Mouse (Mus musculus) Muller cell, postnatal 12 days (primary cell): ENCODE data around the gene Ppp2r5d.

ENCODE experiments used
- DNase-seq: peaks from one replicate; pipeline ENCODE4 v3.0.0-alpha.2; 2015; ENCODE audit errors: inconsistent ontology term

Ppp2r5d gene

DNA sequence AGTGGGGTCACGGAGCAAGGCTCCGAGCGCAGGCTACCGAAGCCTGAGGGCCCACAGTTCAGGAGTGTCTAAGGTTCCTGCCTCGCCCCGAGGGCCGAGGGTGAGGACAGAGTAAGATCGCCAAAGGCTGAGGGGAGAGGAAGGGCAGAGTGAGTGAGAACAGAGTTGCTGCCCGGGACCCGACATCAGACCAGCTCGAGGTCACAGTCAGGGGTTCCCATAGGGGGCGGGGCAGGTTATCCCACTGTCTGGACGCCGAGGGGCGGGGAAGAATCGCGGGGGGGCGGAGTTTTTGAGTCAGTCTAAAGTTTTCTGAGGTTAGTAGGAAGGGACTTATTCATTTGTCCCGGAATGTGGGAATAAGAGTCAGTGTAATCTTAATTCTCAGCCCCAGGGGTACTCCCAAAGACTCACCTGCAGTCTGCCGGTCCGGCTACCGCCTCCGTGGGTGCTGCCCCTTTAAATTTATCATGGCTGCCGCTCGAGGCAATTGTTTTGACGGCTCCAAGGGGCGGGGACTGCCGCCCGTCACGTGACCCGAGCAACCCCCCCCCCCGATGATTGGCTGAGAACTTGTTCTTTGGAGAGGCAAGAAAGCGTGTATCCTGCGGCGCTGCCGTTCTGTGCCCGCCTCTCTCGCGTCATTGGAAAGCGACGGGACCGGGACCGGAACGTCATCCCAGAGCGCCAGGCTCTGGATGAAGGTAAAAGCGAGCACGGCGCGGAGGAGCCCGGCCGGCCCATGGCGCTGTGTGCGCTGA, 59.2 kb downstream of the Ppp2r5d start, which contains the start of the genes Klc4 and Mrpl2:
Gene Klc4 (minus strand): TSS at position 462 of the 761 bp plus-strand sequence.
Gene Mrpl2 (plus strand): TSS at position 669 of the 761 bp plus-strand sequence.
- DNase-seq: peak; percentile 99

DNA sequence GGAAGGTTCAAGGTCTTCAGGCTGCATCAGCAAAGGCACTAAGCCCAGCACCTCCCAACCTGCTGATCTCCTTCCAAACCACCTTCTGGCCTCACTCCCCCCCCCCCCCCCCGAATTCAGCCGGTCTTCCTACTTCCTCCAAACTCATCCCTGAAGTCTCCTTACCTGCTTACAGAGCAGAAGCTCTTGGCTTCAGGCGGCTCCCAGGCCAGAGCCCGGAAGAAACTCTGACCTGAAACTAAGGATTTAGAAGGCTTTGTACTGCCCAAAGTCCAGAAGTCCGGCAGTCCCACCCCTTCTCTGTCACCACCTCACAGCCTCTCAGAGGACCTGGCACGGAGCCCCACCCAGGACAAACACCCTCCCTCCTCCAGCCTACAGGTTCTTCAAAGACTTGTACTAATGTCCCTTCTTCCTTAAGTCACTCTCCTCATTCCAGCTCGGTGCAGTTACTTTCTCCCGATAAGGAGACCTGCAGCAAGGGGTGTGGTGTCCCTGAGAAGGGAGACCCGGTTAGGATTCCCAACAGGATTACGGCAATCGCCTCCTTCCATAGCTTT, 59.9 kb downstream of the Ppp2r5d start:
- DNase-seq: peak; percentile 73

DNA sequence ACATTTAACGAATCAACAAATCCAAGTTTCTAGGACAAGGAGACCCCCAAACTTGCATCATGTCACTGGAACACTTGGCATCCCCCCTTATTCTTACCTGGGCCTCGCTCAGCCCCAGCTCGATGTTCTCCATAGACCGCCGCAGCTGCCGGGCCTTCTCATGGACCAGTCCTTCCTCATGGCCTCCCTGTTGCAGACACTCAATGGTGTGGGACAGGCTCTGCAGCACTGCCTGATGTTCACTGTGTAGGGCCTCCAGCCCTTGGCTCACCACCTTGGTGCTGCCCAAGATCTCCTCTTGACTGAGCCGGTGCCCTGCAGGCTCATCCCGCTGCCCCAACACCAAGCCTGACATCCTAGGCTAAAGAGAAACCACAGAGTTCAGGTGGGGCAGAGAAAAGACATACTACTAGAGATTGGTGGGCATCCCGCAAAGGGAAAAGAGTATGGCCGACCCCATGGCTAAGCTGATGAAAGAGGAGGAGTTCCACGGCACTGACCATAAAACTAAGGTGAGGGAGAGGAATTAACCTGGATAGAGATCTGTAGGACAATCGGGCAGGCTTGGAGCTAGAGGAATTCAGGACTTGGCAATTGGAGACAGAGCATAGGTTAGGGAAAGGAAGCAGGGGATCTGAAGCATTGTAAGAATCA, 60.6 kb downstream of the Ppp2r5d start:
- DNase-seq: no peak

DNA sequence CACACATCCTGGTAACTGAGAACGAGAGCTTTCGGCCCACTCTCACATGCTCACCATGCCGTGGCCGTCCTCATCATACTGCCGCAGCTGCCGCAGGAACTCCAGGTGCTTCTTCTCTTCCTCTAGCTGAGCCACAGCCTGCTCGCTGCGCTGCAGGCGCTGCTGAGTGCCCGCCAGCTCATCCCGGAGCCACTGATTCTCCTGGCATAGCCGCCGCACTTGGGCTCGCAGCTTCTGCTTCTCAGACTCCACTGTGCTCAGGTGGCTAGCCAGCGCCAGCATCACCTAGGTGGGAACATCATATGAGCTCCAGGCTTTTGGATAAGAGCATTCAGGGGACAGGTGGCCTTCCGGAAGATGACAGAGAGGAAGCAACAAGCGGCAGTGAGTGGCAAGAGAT, 62.9 kb downstream of the Ppp2r5d start:
- no peak for DNase-seq

DNA sequence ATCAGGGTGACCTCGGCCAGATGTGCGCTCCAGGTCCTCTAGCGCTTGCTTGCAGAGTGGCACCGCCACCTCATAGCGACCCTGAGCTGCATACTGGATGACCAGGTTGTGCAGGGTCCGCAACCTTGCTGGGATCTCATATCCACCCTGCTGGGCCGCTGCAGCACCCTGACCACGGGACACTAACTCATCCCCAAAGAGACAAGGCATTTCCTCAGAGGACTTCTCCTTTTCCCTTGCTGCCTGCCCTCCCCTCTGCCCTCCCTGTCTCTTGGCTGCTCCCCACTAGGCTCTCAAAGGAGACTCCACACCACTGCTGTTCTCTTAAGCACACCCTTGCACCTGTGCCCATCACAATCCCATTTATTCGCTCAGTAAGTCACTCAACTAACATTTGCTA, 65.0 kb downstream of the Ppp2r5d start:
- no peak for DNase-seq

DNA sequence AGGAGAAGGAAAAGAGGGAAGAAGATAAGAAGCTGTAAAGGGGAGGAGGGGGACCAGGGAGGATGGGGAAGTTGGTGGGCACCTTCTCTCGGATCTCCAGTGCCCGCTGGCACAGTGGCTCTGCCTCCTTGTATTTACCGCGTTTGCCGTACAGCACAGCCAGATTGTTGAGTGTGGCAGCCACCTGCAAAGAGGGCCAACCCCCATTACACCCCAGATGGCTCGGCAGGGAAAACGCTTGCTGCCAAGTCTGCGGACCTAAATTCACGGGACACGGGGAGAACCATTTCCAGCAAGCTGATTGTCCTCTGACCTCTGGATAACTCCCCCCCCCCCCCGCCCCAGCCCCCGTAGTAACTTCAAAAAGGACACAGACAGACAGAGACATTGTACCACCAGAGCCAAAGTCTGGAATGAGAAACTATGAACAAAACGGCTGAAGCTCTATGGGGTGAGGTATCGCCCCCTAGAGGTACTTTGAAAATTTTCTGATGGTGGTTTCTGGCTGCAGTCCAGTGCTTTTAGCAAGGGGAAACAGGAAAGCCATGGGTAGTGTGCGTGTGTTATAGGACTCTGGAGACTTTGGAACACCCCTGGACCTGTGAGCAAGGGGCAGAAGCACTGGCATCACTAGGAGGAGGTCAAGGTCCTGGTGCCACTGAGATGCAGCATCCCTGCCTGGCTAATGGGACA, 67.9 kb downstream of the Ppp2r5d start:
- peak; percentile 75 for DNase-seq
